Mouse (Mus musculus) kidney, embryonic 15.5 days (tissue): Measurements from ENCODE around the gene Cct8l1. TPM values are rescaled to one million over a fixed set of nuclear protein-coding genes. Genes with fewer than 3 reads are reported as not detected.
A peak's percentile ranks its signal among the peaks of the same experiment; 100 is the strongest.

ENCODE experiments used
- ATAC-seq: fragments of 200-750 bp; cut with Nextera tagmentation; replicated peaks from 2 replicates; pipeline ENCODE4 v1.8.0; 2017; ENCODE audit warnings: moderate TSS enrichment; ENCODE audit not compliant: low FRiP score
- H3K27ac ChIP-seq: fragments of 300-500 bp; sonication (generic); 2 replicates; pipeline ENCODE4 v1.5.1; 2015; ENCODE audit warnings: mild to moderate bottlenecking, inconsistent platforms
- H3K27me3 ChIP-seq: fragments of 300-500 bp; sonication (generic); 2 replicates; pipeline ENCODE4 v1.6.1; 2015; ENCODE audit warnings: inconsistent platforms
- H3K36me3 ChIP-seq: fragments of 300-500 bp; sonication (generic); 2 replicates; pipeline ENCODE4 v1.6.1; 2015; ENCODE audit warnings: inconsistent platforms
- H3K4me1 ChIP-seq: fragments of 300-500 bp; sonication (generic); 2 replicates; pipeline ENCODE4 v1.6.1; 2015; ENCODE audit warnings: inconsistent platforms
- H3K4me2 ChIP-seq: fragments of 300-500 bp; sonication (generic); 2 replicates; pipeline ENCODE4 v1.6.1; 2015; ENCODE audit warnings: moderate library complexity, mild to moderate bottlenecking, inconsistent platforms
- H3K4me3 ChIP-seq: fragments of 300-500 bp; sonication (generic); replicated peaks from 2 replicates; pipeline ENCODE4 v1.5.1; 2015; ENCODE audit warnings: mild to moderate bottlenecking, inconsistent platforms
- H3K9ac ChIP-seq: fragments of 300-500 bp; sonication (generic); 2 replicates; pipeline ENCODE4 v1.6.1; 2015; ENCODE audit warnings: mild to moderate bottlenecking, inconsistent platforms
- H3K9me3 ChIP-seq: fragments of 300-500 bp; sonication (generic); replicated peaks from 2 replicates; pipeline ENCODE4 v1.6.1; 2016; ENCODE audit warnings: inconsistent platforms
- WGBS: fragments of 180-500 bp; shearing (Covaris S2); methylation state at CpG from one replicate; pipeline ENCODE4 v1.1.7; 2015; ENCODE audit warnings: mixed read lengths; 5-methylcytosine and 5-hydroxymethylcytosine counted together
- polyA plus RNA-seq: library from polyadenylated mRNA; unstranded; fragments of >200 nt; fragmentation: Nextera tagmentation; extraction: Ambion mirVana; gene quantifications from 2 replicates; pipeline ENCODE4 v1.2.1, GENCODE M21; 2015

The Cct8l1 gene
- polyA plus RNA-seq, 1 experiment from 2014 or later = not detected

DNA sequence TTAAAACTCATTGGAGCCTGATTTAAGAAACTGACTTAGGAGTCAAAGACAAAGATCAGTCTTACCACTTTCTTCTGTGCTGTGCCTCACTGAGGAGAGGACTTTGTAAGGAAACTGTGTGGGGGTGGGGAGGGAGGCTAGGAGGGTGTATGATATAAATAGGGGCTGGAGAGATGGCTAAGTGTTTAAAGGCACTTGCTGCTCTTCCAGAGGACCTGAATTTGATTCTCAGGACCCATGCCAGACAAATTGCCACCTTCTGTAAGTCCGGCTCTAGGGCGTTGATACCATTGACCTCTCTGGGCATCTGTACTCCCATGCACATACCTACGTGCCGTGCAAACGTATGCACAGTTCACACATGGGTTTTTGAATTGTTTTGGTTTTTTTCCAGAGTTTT, 9.8 kb upstream of the Cct8l1 start:
- no peak for ATAC-seq
- no peaks in the 10 kb centered on the region for H3K4me1 ChIP-seq
- no peak overlapping the region for H3K9ac ChIP-seq
- no peak overlapping the region for H3K4me3 ChIP-seq
- H3K27ac ChIP-seq = no peak overlapping the region
- H3K27me3 ChIP-seq = no peaks in the 10 kb centered on the region
- no peaks in the 10 kb centered on the region for H3K36me3 ChIP-seq
- H3K9me3 ChIP-seq = no peaks in the 10 kb centered on the region
- no peak overlapping the region for H3K4me2 ChIP-seq
- WGBS = 79% methylated on average over 5 of the region's 5 CpGs

DNA sequence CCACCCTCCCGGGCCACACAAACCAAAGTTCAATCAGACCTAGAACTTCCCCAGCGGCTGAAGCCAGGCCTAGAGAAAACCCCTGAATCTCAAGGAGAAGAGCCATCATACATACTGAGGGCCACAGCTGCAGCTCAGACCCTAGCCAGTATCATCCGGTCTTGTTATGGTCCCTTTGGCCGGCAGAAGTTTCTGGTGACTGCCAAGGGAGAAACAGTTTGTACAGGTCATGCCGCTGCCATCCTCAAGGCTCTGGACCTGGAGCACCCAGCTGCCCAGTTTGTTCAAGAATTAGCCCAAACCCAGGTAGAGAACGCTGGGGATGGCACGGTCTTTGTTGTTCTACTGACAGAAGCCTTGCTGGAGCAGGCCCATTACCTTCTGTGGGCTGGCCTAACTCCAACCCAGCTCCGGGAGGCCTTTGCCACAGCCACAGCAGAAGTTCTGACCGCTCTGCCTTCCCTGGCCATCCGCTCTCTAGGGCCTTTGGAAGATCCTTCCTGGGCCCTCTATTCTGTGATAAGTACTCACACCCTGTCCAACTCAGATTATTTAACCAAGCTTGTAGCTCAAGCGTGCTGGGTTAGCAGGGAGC, 531 bp downstream of the Cct8l1 start:
- H3K9ac ChIP-seq = no peak overlapping the region
- no peak overlapping the region for H3K4me3 ChIP-seq
- no peak overlapping the region for H3K27ac ChIP-seq
- H3K9me3 ChIP-seq = no peaks in the 10 kb centered on the region
- WGBS = 93% methylated on average over 11 of the region's 11 CpGs
- ATAC-seq = no peak
- no peaks in the 10 kb centered on the region for H3K36me3 ChIP-seq
- H3K27me3 ChIP-seq = no peaks in the 10 kb centered on the region
- no peaks in the 10 kb centered on the region for H3K4me1 ChIP-seq
- no peak overlapping the region for H3K4me2 ChIP-seq

DNA sequence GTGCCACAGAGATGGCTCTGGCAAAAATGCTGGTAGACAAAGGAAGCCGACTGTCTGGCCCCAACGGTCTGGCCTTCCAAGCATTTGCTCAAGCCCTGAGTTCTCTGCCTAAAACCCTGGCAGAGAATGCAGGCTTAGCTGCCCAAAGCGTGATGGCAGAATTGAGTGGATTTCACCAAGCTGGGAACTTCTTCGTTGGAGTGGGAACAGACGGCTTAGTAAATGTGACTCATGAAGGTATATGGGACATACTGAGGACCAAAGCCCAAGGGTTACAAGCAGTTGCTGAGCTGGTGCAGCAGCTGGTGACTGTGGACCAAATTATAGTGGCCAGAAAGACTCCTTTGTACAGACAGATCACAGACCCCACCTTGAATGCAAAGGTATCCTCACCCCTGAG, 1.7 kb downstream of the Cct8l1 start:
- no peak overlapping the region for H3K9ac ChIP-seq
- no peaks in the 10 kb centered on the region for H3K4me1 ChIP-seq
- 89% methylated on average over 5 of the region's 5 CpGs for WGBS
- ATAC-seq = no peak
- H3K27me3 ChIP-seq = no peaks in the 10 kb centered on the region
- no peaks in the 10 kb centered on the region for H3K36me3 ChIP-seq
- H3K27ac ChIP-seq = no peak overlapping the region
- no peaks in the 10 kb centered on the region for H3K9me3 ChIP-seq
- no peak overlapping the region for H3K4me2 ChIP-seq
- H3K4me3 ChIP-seq = no peak overlapping the region

DNA sequence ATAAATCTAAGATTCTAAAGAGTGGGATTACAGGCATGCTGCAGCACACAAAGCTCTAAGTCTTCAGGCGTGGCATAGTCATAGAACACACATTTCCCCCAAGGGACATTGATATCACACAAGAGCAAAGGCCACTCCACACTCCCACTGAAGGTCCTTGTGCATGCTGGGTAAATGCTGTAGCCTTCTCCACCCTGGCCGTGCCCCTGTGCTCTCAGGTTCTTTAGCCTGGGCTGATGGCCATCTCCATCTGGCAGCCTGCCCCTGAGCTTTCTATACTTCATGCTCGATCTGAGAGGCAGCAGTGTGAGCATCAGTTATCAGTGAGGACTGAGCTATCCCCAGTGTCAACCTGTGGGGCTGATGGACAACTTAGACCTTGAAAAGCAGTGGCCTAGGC, 4.0 kb downstream of the Cct8l1 start:
- Histone ChIP-seq H3K36me3 (no peaks in the 10 kb centered on the region), H3K4me3 (no peak overlapping the region), H3K27me3 (no peaks in the 10 kb centered on the region), H3K4me1 (no peaks in the 10 kb centered on the region), H3K9ac (no peak overlapping the region), H3K9me3 (no peaks in the 10 kb centered on the region), H3K27ac (no peak overlapping the region), H3K4me2 (no peak overlapping the region)
- WGBS = 69% methylated on average over 3 of the region's 3 CpGs
- no peak for ATAC-seq

DNA sequence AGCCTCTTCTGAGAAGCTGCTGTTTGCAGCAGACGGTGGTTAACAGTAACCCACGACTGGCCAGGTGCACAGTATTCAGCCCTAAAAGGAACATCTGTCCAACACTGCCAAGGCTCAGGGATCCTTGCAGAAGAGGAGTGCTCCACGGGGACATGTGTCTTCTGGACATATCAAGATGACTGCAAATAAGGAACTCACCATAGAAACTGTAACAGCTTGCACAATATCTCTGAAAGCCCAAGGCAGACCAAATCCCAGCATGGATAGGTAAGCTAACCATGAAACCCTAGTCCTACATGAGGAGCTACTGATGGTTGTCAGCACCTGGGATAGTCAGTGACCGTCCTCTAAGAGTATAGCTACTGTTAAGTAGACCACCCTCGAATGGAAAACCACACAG, 5.6 kb downstream of the Cct8l1 start:
- H3K4me3 ChIP-seq = no peak overlapping the region
- no peaks in the 10 kb centered on the region for H3K4me1 ChIP-seq
- ATAC-seq = no peak
- no peak overlapping the region for H3K9ac ChIP-seq
- H3K27me3 ChIP-seq = no peaks in the 10 kb centered on the region
- H3K27ac ChIP-seq = no peak overlapping the region
- H3K36me3 ChIP-seq = no peaks in the 10 kb centered on the region
- H3K4me2 ChIP-seq = no peak overlapping the region
- no peaks in the 10 kb centered on the region for H3K9me3 ChIP-seq
- 84% methylated on average over 5 of the region's 5 CpGs for WGBS

DNA sequence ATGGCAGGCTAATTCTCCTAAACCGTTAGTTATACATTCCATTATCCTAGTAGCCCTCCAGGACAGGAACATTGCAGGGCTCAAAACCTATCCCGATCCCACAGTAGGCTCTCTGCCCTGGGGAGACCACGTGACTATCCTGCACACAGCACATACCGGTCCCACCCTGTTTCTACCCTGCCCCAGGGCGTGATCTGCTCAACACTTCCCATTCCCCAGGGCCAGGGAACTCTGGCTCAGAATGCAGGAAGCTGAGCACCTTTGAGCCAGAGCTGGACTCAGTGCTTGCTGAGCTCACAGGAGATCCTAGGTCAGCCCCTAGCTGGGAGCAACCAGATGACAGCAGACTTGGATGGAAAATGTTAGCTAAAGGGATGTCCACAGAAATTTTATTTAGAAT, 10.2 kb downstream of the Cct8l1 start:
- ATAC-seq = no peak
- WGBS = 61% methylated on average over 5 of the region's 5 CpGs
- no peaks in the 10 kb centered on the region for H3K36me3 ChIP-seq
- no peak overlapping the region for H3K9ac ChIP-seq
- H3K9me3 ChIP-seq = no peaks in the 10 kb centered on the region
- H3K27me3 ChIP-seq = no peaks in the 10 kb centered on the region
- H3K27ac ChIP-seq = no peak overlapping the region
- H3K4me1 ChIP-seq = peaks cover 8% of the 10 kb centered on the region
- H3K4me3 ChIP-seq = no peak overlapping the region
- no peak overlapping the region for H3K4me2 ChIP-seq

DNA sequence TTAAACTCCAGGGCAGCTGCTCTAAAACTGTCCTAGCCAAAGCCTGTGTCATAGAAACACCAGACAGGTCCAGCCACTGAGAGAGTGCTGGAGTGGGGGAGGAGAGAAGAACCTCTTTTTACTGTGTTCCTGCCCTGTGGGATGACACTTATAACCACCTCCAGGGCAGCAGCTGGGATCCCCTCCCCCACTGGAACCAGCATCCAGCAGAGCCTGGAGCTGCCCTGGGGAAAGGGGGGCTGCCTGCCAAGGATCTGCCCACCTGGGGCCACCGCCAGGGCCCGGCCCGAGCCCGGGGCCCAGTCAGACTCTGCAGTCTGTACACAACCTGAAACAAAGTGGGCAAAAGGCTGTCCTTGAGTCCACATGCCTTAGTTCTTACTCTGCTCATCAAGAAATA, 11.1 kb downstream of the Cct8l1 start:
- Histone ChIP-seq H3K27me3 (no peaks in the 10 kb centered on the region), H3K4me3 (no peak overlapping the region), H3K9me3 (no peaks in the 10 kb centered on the region), H3K9ac (no peak overlapping the region), H3K36me3 (no peaks in the 10 kb centered on the region), H3K27ac (no peak overlapping the region), H3K4me1 (peaks cover 8% of the 10 kb centered on the region), H3K4me2 (no peak overlapping the region)
- 45% methylated on average over 4 of the region's 4 CpGs for WGBS
- no peak for ATAC-seq

DNA sequence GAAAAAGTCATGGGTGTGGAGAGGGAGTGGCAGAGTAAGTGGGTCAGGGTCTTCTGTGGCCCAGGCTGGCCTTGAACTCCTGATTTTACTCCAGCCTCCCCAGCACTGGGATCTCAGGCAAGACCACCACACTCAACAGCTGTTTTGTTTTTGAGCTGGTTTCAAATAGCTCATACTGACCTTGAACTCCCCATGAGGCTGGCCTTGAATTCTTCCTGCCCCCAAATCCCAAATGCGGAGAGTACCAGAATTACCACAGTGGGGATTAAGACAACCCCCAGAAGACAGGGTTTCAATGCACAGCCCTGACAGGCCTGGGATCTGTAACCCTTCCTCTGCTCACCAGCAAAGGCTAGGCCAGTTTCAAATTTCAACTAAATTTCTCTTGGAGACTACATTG, 12.1 kb downstream of the Cct8l1 start:
- Histone ChIP-seq H3K4me2 (no peak overlapping the region), H3K4me3 (no peak overlapping the region), H3K4me1 (peaks cover 8% of the 10 kb centered on the region), H3K9ac (no peak overlapping the region), H3K27me3 (no peaks in the 10 kb centered on the region), H3K36me3 (no peaks in the 10 kb centered on the region), H3K27ac (no peak overlapping the region), H3K9me3 (no peaks in the 10 kb centered on the region)
- 61% methylated on average over 1 of the region's 1 CpGs for WGBS
- no peak for ATAC-seq

DNA sequence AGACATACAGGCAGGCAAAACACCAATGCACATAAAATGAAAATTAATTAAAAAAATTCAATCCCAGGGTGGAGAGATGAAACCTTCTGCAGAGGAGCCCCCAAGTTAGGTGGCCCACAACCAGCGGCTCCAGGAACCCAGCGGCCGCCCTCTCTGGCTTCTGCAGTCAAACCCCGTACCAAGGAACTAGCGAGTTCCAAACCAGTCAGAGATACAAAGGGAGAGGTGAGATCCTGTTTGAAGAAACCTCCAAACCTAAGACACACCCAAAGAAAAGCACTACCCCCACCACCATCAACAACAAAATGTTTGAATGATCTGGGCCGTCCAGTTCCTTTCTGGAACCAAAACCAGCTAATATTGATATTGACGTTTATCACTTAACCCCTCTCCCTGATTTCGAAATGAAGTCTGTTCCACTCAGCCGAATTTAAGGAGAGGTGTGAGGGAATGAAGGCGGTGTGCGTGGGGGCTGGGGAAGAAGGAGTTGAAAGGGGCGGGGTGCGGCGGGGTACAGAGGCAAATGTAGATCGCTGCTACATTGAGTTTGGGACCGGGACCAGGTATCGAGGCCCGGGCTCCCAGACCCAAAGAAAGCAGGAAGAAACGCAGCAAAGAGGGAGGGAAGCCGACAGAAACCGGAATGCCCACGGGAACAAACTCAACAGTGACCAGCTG, 13.1 kb downstream of the Cct8l1 start:
- H3K4me1 ChIP-seq = peaks cover 8% of the 10 kb centered on the region
- no peaks in the 10 kb centered on the region for H3K9me3 ChIP-seq
- H3K36me3 ChIP-seq = no peaks in the 10 kb centered on the region
- H3K27ac ChIP-seq = peak overlapping the region; percentile 90
- peak overlapping the region; percentile 55 for H3K9ac ChIP-seq
- H3K4me3 ChIP-seq = peak overlapping the region; percentile 84
- H3K4me2 ChIP-seq = peak overlapping the region; percentile 74
- 8% methylated on average over 22 of the region's 22 CpGs for WGBS
- no peak; the same call in 1 of the 2 replicates for ATAC-seq
- H3K27me3 ChIP-seq = no peaks in the 10 kb centered on the region

DNA sequence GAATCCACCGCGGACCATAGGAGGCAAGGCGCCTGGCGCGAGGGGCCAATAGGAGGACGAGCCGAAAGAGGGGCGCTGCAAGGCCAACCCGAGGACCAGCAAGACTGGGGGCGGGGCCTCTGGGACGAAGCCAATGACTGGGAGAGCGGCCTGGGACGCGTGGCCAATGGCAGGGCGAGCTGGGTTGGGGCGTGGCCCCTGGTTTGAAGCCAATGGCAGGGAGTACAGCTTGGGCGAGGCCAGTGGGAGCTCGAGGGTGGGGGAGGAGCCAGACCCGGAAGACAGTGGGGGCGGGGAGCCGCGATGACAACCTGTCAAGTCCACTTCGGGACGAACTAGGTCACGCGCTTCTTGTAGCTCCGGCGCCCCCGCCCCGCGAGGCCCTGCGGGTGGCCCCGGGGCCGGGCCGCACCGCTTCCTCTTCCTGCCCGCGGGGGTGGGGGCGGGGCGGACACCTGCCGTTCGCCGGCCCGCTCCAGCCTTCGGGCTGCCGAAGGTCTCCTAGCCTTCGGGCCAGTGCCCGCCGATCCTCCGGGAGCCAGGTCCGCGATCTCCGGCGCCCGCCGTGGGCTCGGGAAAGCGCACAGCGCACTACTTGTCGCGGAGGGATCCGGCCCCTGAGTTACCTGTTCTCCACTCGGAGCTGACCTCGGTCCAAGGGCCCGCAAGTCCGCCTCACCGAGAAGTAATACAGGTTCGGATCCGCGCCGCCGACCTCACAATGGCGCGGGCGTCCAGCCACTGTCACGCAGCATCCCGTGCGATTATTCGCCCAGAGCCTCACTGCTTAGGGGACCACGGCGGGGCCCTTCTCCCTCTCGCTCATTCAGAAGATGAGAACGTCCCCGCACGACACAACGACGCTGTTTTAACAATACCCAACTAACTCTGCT, 13.9 kb downstream of the Cct8l1 start:
- Histone ChIP-seq H3K27ac (peak overlapping the region; percentile 97), H3K27me3 (no peaks in the 10 kb centered on the region), H3K9me3 (no peaks in the 10 kb centered on the region), H3K4me1 (peaks cover 8% of the 10 kb centered on the region), H3K4me3 (peak overlapping the region; percentile 84), H3K9ac (peak overlapping the region; percentile 73), H3K36me3 (no peaks in the 10 kb centered on the region), H3K4me2 (peak overlapping the region; percentile 74)
- WGBS = under 1% methylated on average over 87 of the region's 87 CpGs
- peak; percentile 100 for ATAC-seq

DNA sequence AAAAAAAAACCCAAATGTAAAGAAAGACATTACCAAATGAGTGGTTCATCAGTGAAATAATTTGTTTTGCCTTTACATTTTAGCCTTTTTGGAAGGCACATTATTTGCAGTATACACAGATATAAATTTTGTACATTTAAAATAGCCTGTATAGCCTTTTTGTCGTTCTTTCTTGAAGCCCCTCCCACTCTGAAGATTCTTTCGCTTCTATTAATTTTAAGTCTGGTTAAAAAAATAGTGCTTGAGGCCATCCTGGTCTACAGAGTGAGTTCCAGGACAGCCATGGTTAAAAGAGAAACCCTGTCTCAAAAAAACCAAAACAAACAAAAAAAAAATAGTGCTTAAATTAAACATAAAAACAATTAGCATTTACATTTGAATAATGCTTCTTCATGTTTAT, 14.8 kb downstream of the Cct8l1 start:
- H3K4me1 ChIP-seq = peaks cover 8% of the 10 kb centered on the region
- no peak overlapping the region for H3K27ac ChIP-seq
- WGBS = 25% methylated on average over 2 of the region's 2 CpGs
- H3K9me3 ChIP-seq = no peaks in the 10 kb centered on the region
- H3K36me3 ChIP-seq = no peaks in the 10 kb centered on the region
- peak overlapping the region; percentile 74 for H3K4me2 ChIP-seq
- no peaks in the 10 kb centered on the region for H3K27me3 ChIP-seq
- H3K9ac ChIP-seq = no peak overlapping the region
- H3K4me3 ChIP-seq = peak overlapping the region; percentile 84
- ATAC-seq = no peak
